Mouse (Mus musculus) bone marrow macrophage, adult 2 months (primary cell): ENCODE data around the gene Pmis2.

Experiments used
- CTCF ChIP-seq: IDR thresholded peaks from 2 replicates; pipeline ENCODE4 v1.5.1; 2012; ENCODE audit warnings: low read depth, mild to moderate bottlenecking, low read length, moderate library complexity
- POLR2A ChIP-seq: IDR thresholded peaks from 2 replicates; pipeline ENCODE4 v1.6.1; 2012; ENCODE audit warnings: mild to moderate bottlenecking, low read depth, low read length, borderline replicate concordance

GRCm38 (mm10) chr7:30706214-30706882 lies 34.9 kb upstream of the Pmis2 start:
- TF ChIP-seq CTCF, result no peak
- no peak for TF ChIP-seq POLR2A
